Mouse (Mus musculus) bone marrow macrophage, adult 2 months (primary cell): ENCODE data around the gene Mrgpra6.

Experiments used
- CTCF ChIP-seq: IDR thresholded peaks from 2 replicates; pipeline ENCODE4 v1.5.1; 2012; ENCODE audit warnings: low read depth, mild to moderate bottlenecking, low read length, moderate library complexity
- POLR2A ChIP-seq: IDR thresholded peaks from 2 replicates; pipeline ENCODE4 v1.6.1; 2012; ENCODE audit warnings: mild to moderate bottlenecking, low read depth, low read length, borderline replicate concordance

GRCm38 (mm10) chr7:47155849-47156248 is 48.9 kb downstream of the Mrgpra6 start:
- TF ChIP-seq CTCF (no peak), POLR2A (no peak)
